Mouse (Mus musculus) embryonic facial prominence, embryonic 15.5 days (tissue): ENCODE measurements around the gene N4bp1. TPM values are rescaled to one million over a fixed set of nuclear protein-coding genes. Genes with fewer than 3 reads are reported as not detected.

Source experiments
- ATAC-seq: fragments of 200-750 bp; cut with Nextera tagmentation; 2 replicates; pipeline ENCODE4 v1.8.0; 2017; ENCODE audit warnings: low read depth, moderate TSS enrichment; ENCODE audit not compliant: insufficient number of reproducible peaks, low FRiP score, low TSS enrichment
- H3K27ac ChIP-seq: fragments of 300-500 bp; sonication (generic); replicated peaks from 2 replicates; pipeline ENCODE4 v1.5.1; 2015; ENCODE audit warnings: mild to moderate bottlenecking, inconsistent platforms
- H3K27me3 ChIP-seq: fragments of 300-500 bp; sonication (generic); 2 replicates; pipeline ENCODE4 v1.6.1; 2015; ENCODE audit warnings: inconsistent platforms
- H3K36me3 ChIP-seq: fragments of 300-500 bp; sonication (generic); 2 replicates; pipeline ENCODE4 v1.6.1; 2015; ENCODE audit warnings: mild to moderate bottlenecking, inconsistent platforms
- H3K4me1 ChIP-seq: fragments of 300-500 bp; sonication (generic); 2 replicates; pipeline ENCODE4 v1.6.1; 2015; ENCODE audit warnings: inconsistent platforms
- H3K4me2 ChIP-seq: fragments of 300-500 bp; sonication (generic); replicated peaks from 2 replicates; pipeline ENCODE4 v1.6.1; 2015; ENCODE audit warnings: mild to moderate bottlenecking, inconsistent platforms
- H3K4me3 ChIP-seq: fragments of 300-500 bp; sonication (generic); replicated peaks from 2 replicates; pipeline ENCODE4 v1.5.1; 2015; ENCODE audit warnings: mild to moderate bottlenecking, inconsistent platforms
- H3K9ac ChIP-seq: fragments of 300-500 bp; sonication (generic); 2 replicates; pipeline ENCODE4 v1.6.1; 2015; ENCODE audit warnings: inconsistent platforms
- H3K9me3 ChIP-seq: fragments of 300-500 bp; sonication (generic); replicated peaks from 2 replicates; pipeline ENCODE4 v1.6.1; 2016; ENCODE audit warnings: inconsistent platforms
- WGBS: fragments of 180-500 bp; shearing (Covaris S2); methylation state at CpG from one replicate; pipeline ENCODE4 v1.1.7; 2015; 5-methylcytosine and 5-hydroxymethylcytosine counted together
- polyA plus RNA-seq: library from polyadenylated mRNA; unstranded; fragments of >200 nt; fragmentation: Nextera tagmentation; extraction: Ambion mirVana; gene quantifications from 2 replicates; pipeline ENCODE4 v1.2.1, GENCODE M21; 2015

Gene N4bp1
- polyA plus RNA-seq, 1 experiment from 2014 or later = 9.7 TPM

GRCm38 (mm10) chr8:86895390-86895789 lies 10.3 kb upstream of the N4bp1 start:
- Histone ChIP-seq H3K4me3 (no peak overlapping the region), H3K36me3 (no peaks in the 10 kb centered on the region), H3K4me1 (no peaks in the 10 kb centered on the region), H3K4me2 (no peak overlapping the region), H3K9ac (no peak overlapping the region), H3K27ac (no peak overlapping the region), H3K27me3 (no peaks in the 10 kb centered on the region), H3K9me3 (no peaks in the 10 kb centered on the region)
- ATAC-seq = no peak
- 89% methylated on average over 4 of the region's 4 CpGs for WGBS

GRCm38 (mm10) chr8:86894194-86894761 lies 9.2 kb upstream of the N4bp1 start:
- Histone ChIP-seq H3K27ac (no peak overlapping the region), H3K36me3 (no peaks in the 10 kb centered on the region), H3K27me3 (no peaks in the 10 kb centered on the region), H3K4me1 (no peaks in the 10 kb centered on the region), H3K9ac (no peak overlapping the region), H3K4me2 (no peak overlapping the region), H3K4me3 (no peak overlapping the region), H3K9me3 (no peaks in the 10 kb centered on the region)
- no peak for ATAC-seq
- WGBS = 77% methylated on average over 6 of the region's 6 CpGs

- Histone ChIP-seq H3K27ac (no peak overlapping the region), H3K4me1 (no peaks in the 10 kb centered on the region), H3K27me3 (no peaks in the 10 kb centered on the region), H3K9me3 (no peaks in the 10 kb centered on the region), H3K9ac (no peak overlapping the region), H3K4me2 (no peak overlapping the region), H3K4me3 (no peak overlapping the region), H3K36me3 (no peaks in the 10 kb centered on the region)
- 83% methylated on average over 4 of the region's 4 CpGs for WGBS
- no peak for ATAC-seq
These were observed 8.5 kb upstream of the N4bp1 start for GRCm38 (mm10) chr8:86893554-86893953.

- 62% methylated on average over 1 of the region's 1 CpGs for WGBS
- H3K9ac ChIP-seq = no peak overlapping the region
- no peak for ATAC-seq
These were observed 6.5 kb upstream of the N4bp1 start for GRCm38 (mm10) chr8:86891533-86891932.

GRCm38 (mm10) chr8:86888058-86888939 lies 3.2 kb upstream of the N4bp1 start:
- no peak for ATAC-seq
- WGBS = 63% methylated on average over 11 of the region's 11 CpGs
- Histone ChIP-seq H3K27ac (no peak overlapping the region), H3K27me3 (no peaks in the 10 kb centered on the region), H3K36me3 (no peaks in the 10 kb centered on the region), H3K4me1 (peaks cover 7% of the 10 kb centered on the region), H3K9ac (no peak overlapping the region), H3K4me2 (no peak overlapping the region), H3K4me3 (no peak overlapping the region), H3K9me3 (no peaks in the 10 kb centered on the region)

More at GRCm38 (mm10) chr8:86891533-86891932, 6.5 kb upstream of the N4bp1 start:
- no peak overlapping the region for H3K4me3 ChIP-seq
- no peak overlapping the region for H3K4me2 ChIP-seq
- no peak overlapping the region for H3K27ac ChIP-seq
- H3K4me1 ChIP-seq = no peaks in the 10 kb centered on the region
- H3K36me3 ChIP-seq = no peaks in the 10 kb centered on the region
- no peaks in the 10 kb centered on the region for H3K9me3 ChIP-seq
- no peaks in the 10 kb centered on the region for H3K27me3 ChIP-seq

GRCm38 (mm10) chr8:86884067-86884466 lies 991 bp downstream of the N4bp1 start:
- H3K4me3 ChIP-seq = peak overlapping the region; percentile 78
- H3K4me1 ChIP-seq = peaks cover 27% of the 10 kb centered on the region
- H3K36me3 ChIP-seq = no peaks in the 10 kb centered on the region
- WGBS = 1% methylated on average over 16 of the region's 16 CpGs
- no peak for ATAC-seq
- no peaks in the 10 kb centered on the region for H3K27me3 ChIP-seq
- peak overlapping the region; percentile 91 for H3K27ac ChIP-seq
- peak overlapping the region; percentile 71 for H3K9ac ChIP-seq
- no peaks in the 10 kb centered on the region for H3K9me3 ChIP-seq
- H3K4me2 ChIP-seq = peak overlapping the region; percentile 71

GRCm38 (mm10) chr8:86882568-86883478 lies 2.2 kb downstream of the N4bp1 start:
- WGBS = 66% methylated on average over 11 of the region's 11 CpGs
- peaks cover 27% of the 10 kb centered on the region for H3K4me1 ChIP-seq
- no peaks in the 10 kb centered on the region for H3K9me3 ChIP-seq
- H3K4me3 ChIP-seq = peak overlapping the region; percentile 78
- H3K36me3 ChIP-seq = no peaks in the 10 kb centered on the region
- no peak overlapping the region for H3K27ac ChIP-seq
- no peaks in the 10 kb centered on the region for H3K27me3 ChIP-seq
- ATAC-seq = no peak
- peak overlapping the region; percentile 71 for H3K4me2 ChIP-seq
- no peak overlapping the region for H3K9ac ChIP-seq

- no peak for ATAC-seq
- Histone ChIP-seq H3K4me2 (no peak overlapping the region), H3K4me1 (peaks cover 27% of the 10 kb centered on the region), H3K4me3 (no peak overlapping the region), H3K27me3 (no peaks in the 10 kb centered on the region), H3K36me3 (no peaks in the 10 kb centered on the region), H3K9ac (no peak overlapping the region), H3K9me3 (no peaks in the 10 kb centered on the region), H3K27ac (no peak overlapping the region)
- WGBS = 85% methylated on average over 9 of the region's 9 CpGs
These were observed 3.1 kb downstream of the N4bp1 start for GRCm38 (mm10) chr8:86881951-86882350.

GRCm38 (mm10) chr8:86881068-86881609 lies 3.9 kb downstream of the N4bp1 start:
- no peak overlapping the region for H3K4me2 ChIP-seq
- 73% methylated on average over 11 of the region's 11 CpGs for WGBS
- no peak overlapping the region for H3K9ac ChIP-seq
- ATAC-seq = no peak
- no peak overlapping the region for H3K4me3 ChIP-seq
- peaks cover 27% of the 10 kb centered on the region for H3K4me1 ChIP-seq
- H3K27ac ChIP-seq = no peak overlapping the region
- H3K36me3 ChIP-seq = no peaks in the 10 kb centered on the region
- no peaks in the 10 kb centered on the region for H3K27me3 ChIP-seq
- no peaks in the 10 kb centered on the region for H3K9me3 ChIP-seq

- ATAC-seq = no peak
- Histone ChIP-seq H3K9me3 (no peaks in the 10 kb centered on the region), H3K4me2 (no peak overlapping the region), H3K27me3 (no peaks in the 10 kb centered on the region), H3K4me1 (peaks cover 33% of the 10 kb centered on the region), H3K9ac (no peak overlapping the region), H3K4me3 (no peak overlapping the region), H3K36me3 (no peaks in the 10 kb centered on the region), H3K27ac (no peak overlapping the region)
- 75% methylated on average over 2 of the region's 2 CpGs for WGBS
These were observed 8.2 kb downstream of the N4bp1 start for GRCm38 (mm10) chr8:86876831-86877230.

- ATAC-seq = no peak
- H3K27ac ChIP-seq = no peak overlapping the region
- 77% methylated on average over 2 of the region's 2 CpGs for WGBS
These were observed 11.0 kb downstream of the N4bp1 start for GRCm38 (mm10) chr8:86874055-86874454.

More at GRCm38 (mm10) chr8:86874055-86874454, 11.0 kb downstream of the N4bp1 start:
- Histone ChIP-seq H3K4me2 (no peak overlapping the region), H3K9ac (no peak overlapping the region), H3K9me3 (no peaks in the 10 kb centered on the region), H3K4me1 (peaks cover 34% of the 10 kb centered on the region), H3K36me3 (no peaks in the 10 kb centered on the region), H3K27me3 (no peaks in the 10 kb centered on the region), H3K4me3 (no peak overlapping the region)
